11 mouse cellular contexts compared by ENCODE assay signal in genomic region chr8:123648245-123649170, GRCm38 (mm10). TPM values are rescaled to one million over a fixed set of nuclear protein-coding genes. Genes with fewer than 3 reads are reported as not detected.
DNase-seq lines count a peak whose midpoint lies in the region; ATAC-seq lines count a peak whose summit lies in the region.
"Had no signal": no experiment of that assay in that cellular context is flagged by ENCODE, and none has a peak within 500 bp of the region (broad histone marks: within the 10 kb centered on the region; RNA-seq: fewer than 3 reads in every experiment).

No protein-coding gene starts in this region.

- 53% methylated on average over 17 of the region's 17 CpGs for WGBS in kidney, embryonic 15.5 days
- WGBS in heart, embryonic 11.5 days (ENCODE audit: insufficient replicate concordance) = 61% methylated on average over 17 of the region's 17 CpGs
- 79% methylated on average over 17 of the region's 17 CpGs for WGBS in forebrain, embryonic 16.5 days
- WGBS in midbrain, embryonic 14.5 days = 86% methylated on average over 17 of the region's 17 CpGs

- H3K4me3 ChIP-seq in kidney, embryonic 15.5 days (replicated peaks) = no peak overlapping the region
- no peak overlapping the region for H3K4me3 ChIP-seq in heart, embryonic 11.5 days (ENCODE audit: low read depth, low read length)
- H3K4me3 ChIP-seq in forebrain, embryonic 16.5 days (replicated peaks; ENCODE audit: low read length) = no peak overlapping the region
- no peak overlapping the region for H3K4me3 ChIP-seq in midbrain, embryonic 14.5 days (replicated peaks; ENCODE audit: low read depth, low read length)

- no peak for ATAC-seq in kidney, embryonic 15.5 days (replicated peaks; ENCODE audit: low FRiP score)
- no peak for ATAC-seq in heart, embryonic 11.5 days (replicated peaks; ENCODE audit: insufficient number of reproducible peaks, low FRiP score, low TSS enrichment)
- no peak for ATAC-seq in forebrain, embryonic 16.5 days
- ATAC-seq in midbrain, embryonic 14.5 days (ENCODE audit: low FRiP score, low TSS enrichment) = no peak
- no peak for ATAC-seq in megakaryocyte, adult 5-6 weeks (ENCODE audit: poor library complexity, severe bottlenecking)
- ATAC-seq: CD4-positive, CD25-positive, alpha-beta regulatory T cell, adult 4 months; liver, postnatal 0 days had no signal

- H3K4me2 ChIP-seq in kidney, embryonic 15.5 days = no peak overlapping the region
- H3K4me2 ChIP-seq in heart, embryonic 11.5 days = no peak overlapping the region
- H3K4me2 ChIP-seq in forebrain, embryonic 16.5 days (ENCODE audit: low read length) = no peak overlapping the region
- no peak overlapping the region for H3K4me2 ChIP-seq in midbrain, embryonic 14.5 days (ENCODE audit: low read length)
- H3K4me2 ChIP-seq: hindbrain, embryonic 14.5 days had no signal

- H3K36me3 ChIP-seq in kidney, embryonic 15.5 days = no peaks in the 10 kb centered on the region
- H3K36me3 ChIP-seq in heart, embryonic 11.5 days (ENCODE audit: control insufficient read depth, insufficient read depth, low read length) = no peaks in the 10 kb centered on the region
- H3K36me3 ChIP-seq in forebrain, embryonic 16.5 days (ENCODE audit: control insufficient read depth, insufficient read depth) = no peaks in the 10 kb centered on the region
- no peaks in the 10 kb centered on the region for H3K36me3 ChIP-seq in midbrain, embryonic 14.5 days (ENCODE audit: control insufficient read depth, insufficient read depth, low read length)

- peaks cover 5% of the 10 kb centered on the region; the same call in 1 of the 2 replicates for H3K27me3 ChIP-seq in kidney, embryonic 15.5 days
- H3K27me3 ChIP-seq in heart, embryonic 11.5 days (ENCODE audit: control insufficient read depth, insufficient read depth, low read length) = no peaks in the 10 kb centered on the region; the same call in 1 of the 2 replicates
- no peaks in the 10 kb centered on the region for H3K27me3 ChIP-seq in forebrain, embryonic 16.5 days (replicated peaks; ENCODE audit: control insufficient read depth, insufficient read depth, low read length)
- no peaks in the 10 kb centered on the region for H3K27me3 ChIP-seq in midbrain, embryonic 14.5 days (ENCODE audit: control insufficient read depth, insufficient read depth, low read length)

- H3K27ac ChIP-seq in kidney, embryonic 15.5 days = peak overlapping the region; percentile 51
- peak overlapping the region; percentile 50; the same call in 1 of the 2 replicates for H3K27ac ChIP-seq in heart, embryonic 11.5 days (ENCODE audit: low read depth, low read length)
- H3K27ac ChIP-seq in forebrain, embryonic 16.5 days (ENCODE audit: low read length) = no peak overlapping the region
- H3K27ac ChIP-seq in midbrain, embryonic 14.5 days (replicated peaks; ENCODE audit: low read depth, low read length) = no peak overlapping the region
- H3K27ac ChIP-seq: hindbrain, embryonic 14.5 days had no signal

- no peak for DNase-seq in kidney, adult 11 months
- peak; percentile 34 for DNase-seq in kidney, postnatal 14 days
- DNase-seq in ovary, postnatal 36 days (ENCODE audit: low spot score) = peak; percentile 47
- no peak for DNase-seq in midbrain, embryonic 14.5 days
- DNase-seq: liver, postnatal 0 days had no signal

- no peak overlapping the region for H3K9ac ChIP-seq in kidney, embryonic 15.5 days
- H3K9ac ChIP-seq in heart, embryonic 11.5 days (ENCODE audit: low read depth, low read length) = no peak overlapping the region
- H3K9ac ChIP-seq in forebrain, embryonic 16.5 days (replicated peaks; ENCODE audit: low read depth, low read length) = no peak overlapping the region
- no peak overlapping the region for H3K9ac ChIP-seq in midbrain, embryonic 14.5 days (replicated peaks; ENCODE audit: low read length)
- H3K9ac ChIP-seq: hindbrain, embryonic 14.5 days; liver, postnatal 0 days had no signal

- no peaks in the 10 kb centered on the region for H3K9me3 ChIP-seq in kidney, embryonic 15.5 days (replicated peaks)
- no peaks in the 10 kb centered on the region for H3K9me3 ChIP-seq in heart, embryonic 11.5 days (replicated peaks; ENCODE audit: control insufficient read depth, low read length)
- no peaks in the 10 kb centered on the region for H3K9me3 ChIP-seq in forebrain, embryonic 16.5 days (ENCODE audit: control insufficient read depth, low read length)
- no peaks in the 10 kb centered on the region for H3K9me3 ChIP-seq in midbrain, embryonic 14.5 days (ENCODE audit: control insufficient read depth, low read length)

- H3K4me1 ChIP-seq in kidney, embryonic 15.5 days = peaks cover 31% of the 10 kb centered on the region
- H3K4me1 ChIP-seq in heart, embryonic 11.5 days (ENCODE audit: control insufficient read depth, insufficient read depth, low read length) = peaks cover 8% of the 10 kb centered on the region
- H3K4me1 ChIP-seq in forebrain, embryonic 16.5 days (replicated peaks; ENCODE audit: control insufficient read depth, insufficient read depth, low read length) = peaks cover 8% of the 10 kb centered on the region
- no peaks in the 10 kb centered on the region for H3K4me1 ChIP-seq in midbrain, embryonic 14.5 days (ENCODE audit: control insufficient read depth, insufficient read depth, low read length)

RNA-seq across cellular contexts. Expression of gene Rhou, which starts 5.2 kb away (rescaled TPM):
- 8.2 and 8.6 TPM in 2 replicates for polyA plus RNA-seq in kidney, embryonic 15.5 days (2015; fragmentation: Nextera tagmentation; extraction: Ambion mirVana)
- polyA plus RNA-seq in heart, embryonic 11.5 days (2014; fragmentation: Nextera tagmentation; extraction: Ambion mirVana) = 15.9 and 17.3 TPM in 2 replicates
- 8.8 and 9.5 TPM in 2 replicates for polyA plus RNA-seq in forebrain, embryonic 16.5 days (2015; fragmentation: Nextera tagmentation; extraction: Ambion mirVana)
- 10.0 and 12.9 TPM in 2 replicates for polyA plus RNA-seq in midbrain, embryonic 14.5 days (2014; fragmentation: Nextera tagmentation; extraction: Ambion mirVana)
- total RNA-seq in megakaryocyte, adult 5-6 weeks (2015) = 24.1 and 26.5 TPM in 2 replicates
- total RNA-seq in megakaryocyte, adult 5-6 weeks (2017) = 15.0 and 18.6 TPM in 2 replicates

Comparison
In these comparisons a context has a peak if more than half of its experiments do, and no peak if none do; other contexts are left out.
1. DNase-seq: peak in kidney, postnatal 14 days (single experiment) and ovary, postnatal 36 days (single experiment); none in kidney, adult 11 months (single experiment) and midbrain, embryonic 14.5 days (single experiment).
2. H3K27ac ChIP-seq: peak in kidney, embryonic 15.5 days (single experiment) and heart, embryonic 11.5 days (single experiment); none in forebrain, embryonic 16.5 days (single experiment) and midbrain, embryonic 14.5 days (single experiment).